Mouse (Mus musculus) forebrain, postnatal 0 days (tissue): ENCODE measurements around the gene Tnf. TPM values are rescaled to one million over a fixed set of nuclear protein-coding genes. Genes with fewer than 3 reads are reported as not detected.

Experiments
- ATAC-seq: fragments of 200-750 bp; cut with Nextera tagmentation; 2 replicates; pipeline ENCODE4 v1.8.0; 2017; ENCODE audit warnings: mild to moderate bottlenecking, moderate library complexity
- DNase-seq: peaks from one replicate; pipeline ENCODE4 v3.0.0-alpha.2; 2015
- H3K27ac ChIP-seq: fragments of 300-500 bp; sonication (generic); 2 replicates; pipeline ENCODE4 v1.5.1; 2014; ENCODE audit warnings: low read depth, mild to moderate bottlenecking, antibody characterized with exemption, low read length, moderate library complexity, mixed read lengths
- H3K27me3 ChIP-seq: fragments of 300-500 bp; sonication (generic); 2 replicates; pipeline ENCODE4 v1.6.1; 2014; ENCODE audit warnings: mild to moderate bottlenecking, low read length, mixed read lengths; ENCODE audit not compliant: insufficient read depth
- H3K36me3 ChIP-seq: fragments of 300-500 bp; sonication (generic); 2 replicates; pipeline ENCODE4 v1.6.1; 2014; ENCODE audit warnings: mild to moderate bottlenecking, moderate library complexity; ENCODE audit not compliant: insufficient read depth
- H3K4me1 ChIP-seq: fragments of 300-500 bp; sonication (generic); 2 replicates; pipeline ENCODE4 v1.6.1; 2014; ENCODE audit warnings: antibody characterized with exemption; ENCODE audit not compliant: insufficient read depth
- H3K4me2 ChIP-seq: fragments of 300-500 bp; sonication (generic); 2 replicates; pipeline ENCODE4 v1.6.1; 2014; ENCODE audit warnings: low read depth, mild to moderate bottlenecking, moderate library complexity
- H3K4me3 ChIP-seq: fragments of 300-500 bp; sonication (generic); 2 replicates; pipeline ENCODE4 v1.5.1; 2014; ENCODE audit warnings: low read depth, low read length, mixed read lengths
- H3K9ac ChIP-seq: fragments of 300-500 bp; sonication (generic); 2 replicates; pipeline ENCODE4 v1.6.1; 2014; ENCODE audit warnings: mild to moderate bottlenecking
- H3K9me3 ChIP-seq: fragments of 300-500 bp; sonication (generic); 2 replicates; pipeline ENCODE4 v1.6.1; 2016; ENCODE audit warnings: low read length
- CTCF ChIP-seq: sonication (generic); IDR thresholded peaks from 2 replicates; pipeline ENCODE4 v1.5.1; 2016; ENCODE audit warnings: antibody characterized with exemption, control low read depth, low read depth
- WGBS: fragments of 180-500 bp; shearing (Covaris S2); extraction: QIAGEN DNeasy Blood & Tissue Kit; methylation state at CpG from one replicate; pipeline ENCODE4 v1.1.7; 2014; 5-methylcytosine and 5-hydroxymethylcytosine counted together
- microRNA-seq, 2 experiments: library from miRNA; unstranded; fragments of <30 nt; microRNA quantifications; one replicate each; pipeline ENCODE4; 2016
- polyA plus RNA-seq: library from polyadenylated mRNA; unstranded; fragments of >200 nt; fragmentation: Nextera tagmentation; extraction: Ambion mirVana; gene quantifications from 2 replicates; pipeline ENCODE4 v1.2.1, GENCODE M21; 2015
- total RNA-seq: library from RNA; depleted of rRNA; stranded (reverse); fragments of >200 nt; gene quantifications from 2 replicates; pipeline ENCODE4 v1.2.3, GENCODE M21; 2014; rRNA removed

Gene Tnf
- total and polyA plus RNA-seq, 2 experiments from 2014 or later, result 0.71 TPM; not detected in 1

DNA sequence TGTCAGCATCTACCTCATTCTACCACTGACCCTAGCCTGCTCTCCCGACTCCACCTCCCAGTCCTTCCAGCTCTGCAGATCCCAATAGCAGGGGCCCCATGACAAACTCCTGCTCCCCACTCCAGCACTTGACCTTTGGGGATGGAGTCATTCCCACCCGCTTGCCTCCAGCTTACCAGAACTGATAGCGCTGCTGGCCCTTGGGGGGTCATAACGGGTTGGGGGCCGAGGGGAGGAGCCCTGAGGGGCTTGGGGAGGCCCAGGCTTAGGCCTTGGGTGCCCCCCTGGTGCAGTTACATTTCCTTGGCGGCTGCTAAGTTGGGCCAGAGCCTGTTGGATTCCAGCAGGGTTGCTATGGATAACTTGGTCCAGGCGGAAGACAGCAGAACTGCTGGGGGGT is 47.2 kb downstream of the Tnf start:
- no peak overlapping the region for H3K4me2 ChIP-seq
- H3K4me1 ChIP-seq, result no peaks in the 10 kb centered on the region
- H3K27me3 ChIP-seq, result no peaks in the 10 kb centered on the region
- no peak for TF ChIP-seq CTCF
- no peak overlapping the region for H3K4me3 ChIP-seq
- no peak for DNase-seq
- no peaks in the 10 kb centered on the region for H3K9me3 ChIP-seq
- 84% methylated on average over 7 of the region's 7 CpGs for WGBS
- peaks cover 98% of the 10 kb centered on the region for H3K36me3 ChIP-seq
- H3K27ac ChIP-seq, result no peak overlapping the region
- ATAC-seq, result no peak
- no peak overlapping the region for H3K9ac ChIP-seq

- no peak for ATAC-seq
- no peak overlapping the region for H3K4me3 ChIP-seq
- H3K9me3 ChIP-seq, result no peaks in the 10 kb centered on the region
- H3K9ac ChIP-seq, result no peak overlapping the region
- no peaks in the 10 kb centered on the region for H3K4me1 ChIP-seq
- DNase-seq, result no peak
- 91% methylated on average over 4 of the region's 4 CpGs for WGBS
- H3K4me2 ChIP-seq, result no peak overlapping the region
- peaks cover 98% of the 10 kb centered on the region for H3K36me3 ChIP-seq
- TF ChIP-seq CTCF, result no peak
- H3K27me3 ChIP-seq, result no peaks in the 10 kb centered on the region
- H3K27ac ChIP-seq, result no peak overlapping the region
Observed at GRCm38 (mm10) chr17:35153931-35154330, 47.9 kb downstream of the Tnf start.

DNA sequence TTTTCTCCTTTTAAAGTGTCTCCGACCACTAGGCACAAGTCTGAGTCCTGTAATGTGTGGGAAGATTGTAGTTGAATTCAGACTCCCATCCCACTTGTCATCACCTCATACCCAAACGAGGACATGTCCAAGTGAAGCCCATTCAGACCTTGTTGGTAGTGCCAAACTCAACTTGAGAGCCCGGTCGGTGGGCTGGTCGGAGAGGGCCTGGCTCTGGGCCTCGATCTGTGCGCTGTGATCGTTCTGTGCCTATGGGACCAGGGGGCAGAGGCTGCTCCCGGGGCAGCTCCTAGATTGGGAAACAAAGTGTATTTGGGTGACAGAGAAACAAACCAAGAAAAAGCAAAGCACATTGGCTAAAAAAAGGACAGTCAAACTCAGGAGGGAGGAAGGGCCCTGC is 48.7 kb downstream of the Tnf start:
- peaks cover 98% of the 10 kb centered on the region for H3K36me3 ChIP-seq
- no peaks in the 10 kb centered on the region for H3K4me1 ChIP-seq
- no peak for TF ChIP-seq CTCF
- H3K27me3 ChIP-seq, result no peaks in the 10 kb centered on the region
- no peak overlapping the region for H3K9ac ChIP-seq
- H3K9me3 ChIP-seq, result no peaks in the 10 kb centered on the region
- WGBS, result 90% methylated on average over 9 of the region's 9 CpGs
- no peak overlapping the region for H3K4me2 ChIP-seq
- ATAC-seq (no peak), DNase-seq (no peak)
- no peak overlapping the region for H3K27ac ChIP-seq
- no peak overlapping the region for H3K4me3 ChIP-seq

DNA sequence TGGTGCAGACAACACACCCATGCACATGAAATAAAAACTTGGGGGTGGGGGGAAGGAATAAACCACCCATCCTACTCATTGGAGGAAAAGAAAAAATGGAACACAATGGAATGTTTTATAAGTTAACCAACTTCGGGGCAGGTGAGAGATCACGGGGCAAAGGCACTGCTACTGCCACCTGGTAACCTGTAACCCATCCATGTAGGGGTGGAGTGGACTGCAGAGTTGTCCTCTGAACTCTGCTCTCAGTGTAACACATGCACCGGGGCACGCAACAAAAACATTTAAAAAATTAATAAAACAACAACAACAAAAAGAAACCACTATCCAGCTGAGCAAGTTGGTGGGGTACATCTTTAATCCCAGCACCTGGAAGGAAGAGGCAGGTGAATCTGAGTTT is 49.7 kb downstream of the Tnf start:
- Histone ChIP-seq H3K27ac (no peak overlapping the region), H3K9me3 (no peaks in the 10 kb centered on the region), H3K27me3 (no peaks in the 10 kb centered on the region), H3K9ac (no peak overlapping the region), H3K4me2 (no peak overlapping the region), H3K4me1 (no peaks in the 10 kb centered on the region), H3K36me3 (peaks cover 98% of the 10 kb centered on the region), H3K4me3 (no peak overlapping the region)
- WGBS, result 93% methylated on average over 4 of the region's 4 CpGs
- ATAC-seq (no peak), DNase-seq (no peak)
- TF ChIP-seq CTCF, result no peak

Small RNAs within 50 kb of the gene (microRNA-seq; reads per million reads assigned to microRNA genes)
- gene Mir6973a (0 reads per million in 2 experiments), gene Mir6974 (0 reads per million in 2 experiments), gene Mir6975 (0.77 to 3.5 reads per million in 2 experiments), gene Mir8094 (0.39 to 0.49 reads per million in 2 experiments)

Other genes starting within 250 kb of the Tnf start
Only the 30 nearest of the 39 such genes appear.
- gene Sapcd1, start 174.0 kb downstream of the Tnf start, total RNA-seq, result 2.2 and 2.7 TPM in 2 replicates
- gene Sapcd1, start 174.0 kb downstream of the Tnf start, polyA plus RNA-seq, result 1.6 TPM in 2 replicates
- gene Msh5, start 155.3 kb downstream of the Tnf start, total RNA-seq, result 1.3 and 2.2 TPM in 2 replicates
- 1.1 and 1.3 TPM in 2 replicates for gene Msh5, start 155.3 kb downstream of the Tnf start, polyA plus RNA-seq
- 26.8 and 29.3 TPM in 2 replicates for gene Clic1, start 152.0 kb downstream of the Tnf start, total RNA-seq
- 47.9 and 50.5 TPM in 2 replicates for gene Clic1, start 152.0 kb downstream of the Tnf start, polyA plus RNA-seq
- 167 and 220 TPM in 2 replicates for gene Ddah2, start 143.0 kb downstream of the Tnf start, total RNA-seq
- gene Ddah2, start 143.0 kb downstream of the Tnf start, polyA plus RNA-seq, result 261 and 299 TPM in 2 replicates
- not detected in 2 replicates for gene Ly6g6c, start 136.6 kb downstream of the Tnf start, total RNA-seq
- not detected in 2 replicates for gene Ly6g6c, start 136.6 kb downstream of the Tnf start, polyA plus RNA-seq
- not detected in 2 replicates for gene Mpig6b, start 135.8 kb downstream of the Tnf start, total RNA-seq
- gene Mpig6b, start 135.8 kb downstream of the Tnf start, polyA plus RNA-seq, result 0.08 TPM in 2 replicates
- 0.38 and 3.9 TPM in 2 replicates for gene Ly6g6e, start 125.1 kb downstream of the Tnf start, total RNA-seq
- 2.9 and 3.9 TPM in 2 replicates for gene Ly6g6e, start 125.1 kb downstream of the Tnf start, polyA plus RNA-seq
- 3.8 TPM in 1 of 2 replicates, not detected in the other for gene Ly6g6d, start 123.9 kb downstream of the Tnf start, total RNA-seq
- gene Ly6g6d, start 123.9 kb downstream of the Tnf start, polyA plus RNA-seq, result 1.2 and 1.6 TPM in 2 replicates
- 0.23 TPM in 1 of 2 replicates, not detected in the other for gene Ly6g6f, start 116.4 kb downstream of the Tnf start, total RNA-seq
- not detected in 2 replicates for gene Ly6g6f, start 116.4 kb downstream of the Tnf start, polyA plus RNA-seq
- gene Abhd16a, start 112.7 kb downstream of the Tnf start, total RNA-seq, result 139 and 202 TPM in 2 replicates
- 92.8 and 96.3 TPM in 2 replicates for gene Abhd16a, start 112.7 kb downstream of the Tnf start, polyA plus RNA-seq
- not detected in 2 replicates for gene Ly6g5c, start 93.7 kb downstream of the Tnf start, total RNA-seq
- not detected in 2 replicates for gene Ly6g5c, start 93.7 kb downstream of the Tnf start, polyA plus RNA-seq
- gene Ly6g5b, start 86.6 kb downstream of the Tnf start, total RNA-seq, result 0.54 and 1.1 TPM in 2 replicates
- 0.55 and 1.1 TPM in 2 replicates for gene Ly6g5b, start 86.6 kb downstream of the Tnf start, polyA plus RNA-seq
- gene Gpank1, start 80.6 kb downstream of the Tnf start, total RNA-seq, result 16.9 and 20.5 TPM in 2 replicates
- gene Gpank1, start 80.6 kb downstream of the Tnf start, polyA plus RNA-seq, result 19.7 and 20.8 TPM in 2 replicates
- 240 and 247 TPM in 2 replicates for gene Csnk2b, start 80.0 kb downstream of the Tnf start, total RNA-seq
- gene Csnk2b, start 80.0 kb downstream of the Tnf start, polyA plus RNA-seq, result 334 and 335 TPM in 2 replicates
- 15.3 and 26.2 TPM in 2 replicates for gene D17H6S53E, start 75.6 kb downstream of the Tnf start, total RNA-seq
- gene D17H6S53E, start 75.6 kb downstream of the Tnf start, polyA plus RNA-seq, result 7.4 and 8.0 TPM in 2 replicates
- gene Apom, start 70.0 kb downstream of the Tnf start, total RNA-seq, result 0.71 and 0.77 TPM in 2 replicates
- gene Apom, start 70.0 kb downstream of the Tnf start, polyA plus RNA-seq, result not detected in 2 replicates
- gene Bag6, start 66.8 kb downstream of the Tnf start, total RNA-seq, result 285 and 340 TPM in 2 replicates
- gene Bag6, start 66.8 kb downstream of the Tnf start, polyA plus RNA-seq, result 68.2 and 71.9 TPM in 2 replicates
- 112 and 155 TPM in 2 replicates for gene Prrc2a, start 37.1 kb downstream of the Tnf start, total RNA-seq
- gene Prrc2a, start 37.1 kb downstream of the Tnf start, polyA plus RNA-seq, result 56.7 and 85.3 TPM in 2 replicates
- 1.9 and 3.6 TPM in 2 replicates for gene Aif1, start 25.9 kb downstream of the Tnf start, total RNA-seq
- 8.4 and 10.0 TPM in 2 replicates for gene Aif1, start 25.9 kb downstream of the Tnf start, polyA plus RNA-seq
- gene Lst1, start 13.6 kb downstream of the Tnf start, total RNA-seq, result 15.7 and 17.4 TPM in 2 replicates
- 11.4 and 12.7 TPM in 2 replicates for gene Lst1, start 13.6 kb downstream of the Tnf start, polyA plus RNA-seq
- 0.76 and 1.1 TPM in 2 replicates for gene Ltb, start 7.6 kb downstream of the Tnf start, total RNA-seq
- gene Ltb, start 7.6 kb downstream of the Tnf start, polyA plus RNA-seq, result 0.64 and 1.1 TPM in 2 replicates
- gene Lta, start 3.3 kb upstream of the Tnf start, total RNA-seq, result 0.38 TPM in 1 of 2 replicates, not detected in the other
- gene Lta, start 3.3 kb upstream of the Tnf start, polyA plus RNA-seq, result 0.50 and 0.80 TPM in 2 replicates
- gene Gm16181, start 18.8 kb upstream of the Tnf start, total RNA-seq, result not detected in 2 replicates
- not detected in 2 replicates for gene Gm16181, start 18.8 kb upstream of the Tnf start, polyA plus RNA-seq
- gene Atp6v1g2, start 31.7 kb upstream of the Tnf start, total RNA-seq, result 59.7 and 81.4 TPM in 2 replicates
- gene Atp6v1g2, start 31.7 kb upstream of the Tnf start, polyA plus RNA-seq, result 121 and 146 TPM in 2 replicates
- gene Nfkbil1, start 33.8 kb upstream of the Tnf start, total RNA-seq, result 17.1 and 24.5 TPM in 2 replicates
- 12.3 and 12.4 TPM in 2 replicates for gene Nfkbil1, start 33.8 kb upstream of the Tnf start, polyA plus RNA-seq
- gene Ddx39b, start 39.7 kb upstream of the Tnf start, total RNA-seq, result 305 and 336 TPM in 2 replicates
- 357 and 382 TPM in 2 replicates for gene Ddx39b, start 39.7 kb upstream of the Tnf start, polyA plus RNA-seq
- 54.9 and 63.3 TPM in 2 replicates for gene H2-D1, start 60.7 kb upstream of the Tnf start, total RNA-seq
- gene H2-D1, start 60.7 kb upstream of the Tnf start, polyA plus RNA-seq, result 74.5 and 95.9 TPM in 2 replicates
- gene H2-Q1, start 118.4 kb upstream of the Tnf start, total RNA-seq, result 0.46 and 1.00 TPM in 2 replicates
- gene H2-Q1, start 118.4 kb upstream of the Tnf start, polyA plus RNA-seq, result 0.45 and 0.74 TPM in 2 replicates
- gene H2-Q2, start 140.2 kb upstream of the Tnf start, total RNA-seq, result 5.5 and 16.2 TPM in 2 replicates
- 4.5 and 8.0 TPM in 2 replicates for gene H2-Q2, start 140.2 kb upstream of the Tnf start, polyA plus RNA-seq
- 3.2 and 5.1 TPM in 2 replicates for gene H2-Q4, start 177.6 kb upstream of the Tnf start, total RNA-seq
- 0.84 and 1.3 TPM in 2 replicates for gene H2-Q4, start 177.6 kb upstream of the Tnf start, polyA plus RNA-seq